Mouse (Mus musculus) layer of hippocampus, postnatal 14 days (tissue): ENCODE results near the gene Tmem104. TPM values are rescaled to one million over a fixed set of nuclear protein-coding genes. Genes with fewer than 3 reads are reported as not detected.
A peak's percentile ranks its signal among the peaks of the same experiment; 100 is the strongest.

Experiments used
- DNase-seq, 2 experiments: peaks; one replicate each; pipeline ENCODE4 v3.0.0; 2021 to 2022; ENCODE audit warnings: low spot score in 2 of 2, mixed read lengths in 1 of 2
- total RNA-seq, 2 experiments: library from RNA; stranded (reverse); gene quantifications; 2 replicates each; pipeline ENCODE4 v1.2.3; 2021

Gene Tmem104
- total RNA-seq, 2 experiments from 2014 or later: 15.0 to 21.2 TPM

DNA sequence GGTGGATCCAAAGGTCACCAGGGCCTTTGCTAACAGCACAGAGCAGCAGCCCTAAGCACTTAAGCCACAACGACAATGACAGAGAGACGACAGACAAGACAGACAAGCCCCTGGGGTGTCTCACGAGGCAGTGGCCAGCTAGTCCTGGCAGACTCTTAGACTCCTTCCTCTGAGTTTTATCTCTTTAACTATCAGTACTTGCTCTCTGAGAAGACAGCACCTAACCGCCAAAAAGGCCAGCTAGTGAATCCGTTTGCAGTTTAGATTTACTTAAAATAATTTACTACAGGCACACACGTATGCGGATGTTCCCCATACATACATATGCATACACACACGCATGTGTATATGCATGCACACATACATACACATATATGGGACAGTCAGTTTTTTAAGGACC, 10.3 kb downstream of the Tmem104 start:
- no peak for DNase-seq

DNA sequence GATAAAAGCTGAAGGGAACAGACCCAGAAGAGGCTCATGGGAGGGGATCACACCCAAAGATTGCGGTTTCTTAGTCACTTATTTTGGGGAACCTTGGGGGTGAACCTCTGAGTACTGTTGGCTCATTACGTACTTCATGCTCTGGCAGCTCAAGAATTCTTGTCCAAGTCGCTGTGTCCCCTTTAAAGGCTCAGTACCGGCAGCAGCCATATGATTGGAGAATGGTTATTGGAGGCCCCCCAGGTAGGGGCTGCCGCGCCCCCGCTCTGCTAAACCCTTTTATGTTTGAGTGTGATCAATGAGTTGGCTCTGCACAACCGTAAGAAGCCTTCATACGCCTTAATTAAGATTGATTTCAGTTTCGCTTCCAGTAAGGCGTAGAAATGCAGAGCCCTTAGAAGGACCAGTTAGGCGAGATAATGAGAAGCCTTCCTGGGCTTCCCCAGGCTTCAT, 11.7 kb downstream of the Tmem104 start:
- DNase-seq: no peak

DNA sequence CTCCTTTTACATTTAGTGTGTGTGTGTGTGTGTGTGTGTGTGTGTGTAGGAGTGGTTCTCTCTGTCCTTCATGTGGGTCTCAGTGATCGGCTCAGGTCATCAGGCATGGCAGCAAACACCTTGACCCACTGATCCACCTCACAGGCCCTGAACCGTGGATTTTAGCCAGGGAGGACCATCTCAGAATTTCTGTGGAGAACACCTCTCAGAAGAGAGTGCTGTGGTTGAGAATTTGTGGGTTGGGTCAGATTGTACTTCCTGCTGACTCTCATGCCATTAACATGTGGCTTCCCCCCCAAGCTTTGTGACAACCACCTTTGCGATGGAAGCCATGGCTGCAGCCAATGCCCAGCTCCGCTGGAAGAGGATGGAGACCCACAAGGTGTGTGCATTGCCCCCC, 13.2 kb downstream of the Tmem104 start:
- DNase-seq: no peak

DNA sequence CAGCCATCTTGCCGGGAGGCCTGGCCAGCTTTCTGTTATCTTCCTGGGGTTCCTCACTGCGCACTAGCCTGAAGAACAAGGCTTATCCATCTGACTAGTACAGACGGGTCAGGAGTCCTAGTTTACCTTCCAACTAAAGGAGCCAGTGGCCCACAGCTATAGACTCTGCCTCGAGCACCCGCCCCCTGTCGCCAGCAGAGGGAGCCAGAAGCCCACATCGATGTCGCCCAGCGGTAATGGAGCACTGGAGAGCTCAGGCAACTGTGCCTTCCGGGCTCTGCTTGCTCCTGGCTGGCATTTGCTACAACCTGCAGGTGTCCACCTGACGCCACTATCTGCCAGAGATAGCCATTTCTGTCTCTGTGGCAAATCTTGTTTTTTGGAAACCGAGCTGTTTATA, 15.0 kb downstream of the Tmem104 start:
- peak; percentile 80 to 87 for DNase-seq

DNA sequence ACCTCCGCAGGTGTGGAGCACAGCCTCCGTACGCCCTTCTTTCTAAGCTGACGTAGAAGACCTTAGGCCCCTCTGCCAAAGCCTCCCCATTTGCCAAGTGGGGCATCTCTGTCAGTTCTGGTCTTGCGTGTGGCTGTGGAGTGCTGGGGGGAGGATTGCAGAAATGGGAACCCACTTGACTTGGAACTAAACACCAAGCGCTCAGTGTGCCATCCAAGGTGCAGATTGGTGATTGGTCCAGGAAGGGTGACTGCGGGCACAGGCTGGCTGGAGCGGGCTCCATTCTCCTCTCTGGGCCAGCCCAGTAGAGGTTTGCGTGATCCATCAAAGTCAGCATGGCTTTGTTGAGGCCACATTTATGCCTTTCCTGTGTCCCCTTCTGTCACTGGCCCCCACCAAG, 15.5 kb downstream of the Tmem104 start:
- no peak for DNase-seq

DNA sequence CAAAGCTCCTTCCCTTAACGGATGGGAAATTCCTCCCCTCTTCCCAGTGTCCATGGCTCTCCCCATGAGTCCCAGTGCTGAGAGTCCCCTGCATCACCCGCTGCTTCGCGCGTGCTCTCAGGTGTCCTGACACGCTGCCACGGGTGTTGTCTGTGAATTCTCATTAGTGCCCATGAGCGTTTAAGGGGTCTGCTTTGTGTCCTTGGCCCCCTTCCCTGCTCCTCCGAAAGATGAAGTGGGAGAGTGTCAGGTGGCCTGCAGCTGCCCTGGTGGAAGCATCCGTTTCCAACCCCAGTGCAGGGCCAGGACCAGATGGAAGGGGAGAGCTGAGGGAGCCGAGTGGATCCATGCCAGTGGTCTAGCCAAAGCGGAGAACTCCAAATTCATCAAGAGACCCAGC, 20.8 kb downstream of the Tmem104 start:
- DNase-seq: no peak

DNA sequence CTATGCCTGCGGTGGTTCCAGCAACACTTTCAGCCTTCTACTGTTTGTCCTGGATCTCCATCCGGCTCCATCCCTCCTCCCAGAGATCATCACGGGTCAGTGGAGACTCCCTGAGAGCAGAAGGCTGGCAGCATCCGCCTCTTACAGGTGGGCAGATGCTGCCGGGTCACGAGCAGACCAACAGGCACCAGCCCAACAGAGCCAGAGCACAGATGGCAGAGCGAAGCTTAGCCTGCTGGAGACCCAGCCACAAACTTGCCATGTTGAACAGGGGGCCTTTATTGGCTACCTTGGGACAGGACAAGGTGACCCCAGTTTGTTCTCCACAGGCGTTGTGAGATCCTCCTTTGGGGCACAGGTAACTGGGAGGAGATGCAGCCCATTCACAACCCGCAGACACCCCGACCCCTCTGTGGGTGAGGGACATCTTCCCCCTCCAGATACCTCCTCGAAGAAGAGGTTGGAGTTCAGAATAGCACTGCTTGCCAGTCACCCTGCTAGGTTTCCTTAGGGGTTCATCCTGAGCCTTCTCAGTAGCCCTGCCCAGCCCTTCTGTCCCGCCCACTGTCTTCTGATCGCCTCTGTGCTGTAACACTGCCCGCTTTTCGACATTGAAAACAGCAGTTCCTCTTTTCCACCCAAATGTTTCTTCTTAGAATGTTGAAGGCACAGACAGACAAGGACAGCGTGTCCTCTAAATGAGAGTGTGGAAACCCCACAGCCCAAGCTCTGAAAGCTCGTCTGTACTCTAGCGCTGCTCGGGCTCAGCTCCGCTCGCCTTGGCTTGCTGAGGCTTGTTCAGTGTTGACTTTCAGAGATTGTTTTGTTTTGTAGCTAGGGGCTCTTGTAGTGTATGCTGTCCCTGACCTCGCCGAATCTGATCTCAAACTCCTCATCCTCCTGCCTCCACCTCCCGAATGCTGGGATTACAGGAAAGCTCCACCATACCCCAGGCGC, 21.8 kb downstream of the Tmem104 start:
- DNase-seq: no peak

DNA sequence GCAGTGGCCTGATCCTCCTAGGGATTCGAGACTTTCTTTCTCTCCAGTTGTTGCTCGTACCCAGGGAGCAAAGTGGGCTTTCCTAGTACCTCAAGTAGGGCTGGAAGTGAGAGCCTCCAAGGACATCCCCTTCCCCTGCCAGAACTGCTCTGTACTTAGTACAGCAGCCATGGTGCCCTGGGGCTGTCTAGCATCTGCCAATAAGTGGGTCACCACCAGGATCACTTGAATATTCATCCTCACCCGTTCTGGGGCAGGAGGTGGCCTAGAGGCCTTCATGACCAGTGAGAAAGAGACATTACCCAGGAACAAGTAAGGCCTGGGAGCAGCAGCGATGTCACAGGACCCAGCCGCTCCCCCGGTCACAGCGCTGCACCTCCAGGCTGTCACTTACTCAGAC, 22.7 kb downstream of the Tmem104 start:
- DNase-seq: no peak

DNA sequence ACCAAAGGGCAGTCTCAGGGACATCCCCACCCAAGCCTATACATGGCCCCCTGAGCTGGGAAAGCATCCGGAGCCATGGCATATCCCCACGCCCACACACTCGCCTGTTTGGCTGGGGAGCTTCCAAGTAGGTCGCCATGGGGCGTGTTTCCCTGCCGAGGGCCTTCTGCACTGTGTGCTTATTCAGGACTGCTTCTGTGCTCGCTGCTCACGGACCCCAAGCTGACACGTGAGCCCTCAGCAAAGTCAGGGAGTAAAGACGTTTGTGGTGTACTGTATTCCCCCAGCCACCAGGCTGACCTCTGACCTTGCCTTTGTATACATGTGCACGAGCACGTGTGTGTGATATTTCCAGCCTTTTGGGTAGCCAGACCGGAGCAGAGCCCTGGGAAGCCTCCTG, 24.8 kb downstream of the Tmem104 start:
- no peak for DNase-seq

DNA sequence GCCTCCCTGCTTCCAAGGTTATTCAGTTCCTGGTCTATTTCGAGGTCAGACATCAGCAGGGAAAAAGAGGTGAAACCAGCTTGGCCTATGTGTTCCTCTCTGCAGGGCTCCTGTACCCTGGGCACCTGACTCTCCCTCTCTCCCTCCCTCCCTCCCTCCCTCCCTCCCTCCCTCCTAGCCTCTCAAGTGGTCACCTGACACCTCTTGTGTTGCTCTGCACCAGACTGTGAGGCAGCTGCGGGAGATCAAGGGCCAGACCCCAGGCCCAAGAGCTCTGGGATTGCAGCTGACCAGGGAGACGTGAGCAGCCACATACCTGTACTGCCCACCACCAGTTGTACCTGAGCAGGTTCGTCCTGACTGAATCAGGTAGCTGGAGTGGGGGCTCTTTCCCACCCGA, 27.8 kb downstream of the Tmem104 start:
- DNase-seq: no peak

DNA sequence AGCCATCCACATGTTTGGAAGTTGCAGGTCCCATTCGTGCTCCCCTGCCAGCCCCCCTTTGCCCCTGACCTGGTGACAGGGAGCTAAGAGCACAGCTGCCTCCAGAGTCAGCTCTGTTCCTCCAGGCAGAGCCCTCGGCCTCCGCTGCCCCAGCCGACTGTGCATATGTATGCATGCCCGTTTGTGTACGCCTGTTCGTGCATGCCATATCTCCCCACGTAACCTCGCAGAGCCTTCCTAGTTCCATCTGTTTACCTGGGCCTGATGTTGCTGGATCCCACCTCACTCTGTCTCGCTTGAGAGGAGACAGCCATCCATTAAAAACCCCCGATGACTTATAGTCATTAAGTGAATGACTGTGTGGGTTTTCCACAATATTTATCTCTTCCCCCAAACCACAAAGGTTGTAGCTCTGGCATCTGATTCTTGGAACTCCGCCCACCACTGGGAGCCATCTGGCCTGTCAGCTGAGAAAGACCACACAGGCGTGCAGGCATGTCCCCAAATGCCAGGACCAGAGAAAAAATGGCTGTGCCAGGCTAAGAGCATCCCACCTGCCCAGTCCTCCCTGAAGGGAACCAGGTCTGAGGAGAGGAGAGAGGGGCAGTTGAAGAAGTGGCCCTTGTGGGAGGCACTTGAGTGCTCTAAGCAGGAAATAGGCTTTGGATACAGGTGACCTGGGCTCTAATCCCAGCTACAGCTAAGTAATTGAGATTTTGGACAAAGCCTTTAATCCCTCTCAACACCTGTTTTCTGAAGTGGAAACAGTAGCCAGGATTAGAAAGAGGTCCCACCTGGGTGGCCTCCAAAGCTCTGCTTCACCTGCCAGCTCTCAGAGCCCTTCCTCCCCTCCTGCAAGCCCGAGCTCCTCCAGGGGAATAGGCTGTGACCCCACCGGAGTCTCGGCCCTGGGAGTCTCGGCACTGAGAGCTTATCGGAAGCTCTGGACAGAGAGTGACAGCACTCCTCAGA, 30.4 kb downstream of the Tmem104 start:
- DNase-seq: peak in 1 of 2 experiments; percentile 51

DNA sequence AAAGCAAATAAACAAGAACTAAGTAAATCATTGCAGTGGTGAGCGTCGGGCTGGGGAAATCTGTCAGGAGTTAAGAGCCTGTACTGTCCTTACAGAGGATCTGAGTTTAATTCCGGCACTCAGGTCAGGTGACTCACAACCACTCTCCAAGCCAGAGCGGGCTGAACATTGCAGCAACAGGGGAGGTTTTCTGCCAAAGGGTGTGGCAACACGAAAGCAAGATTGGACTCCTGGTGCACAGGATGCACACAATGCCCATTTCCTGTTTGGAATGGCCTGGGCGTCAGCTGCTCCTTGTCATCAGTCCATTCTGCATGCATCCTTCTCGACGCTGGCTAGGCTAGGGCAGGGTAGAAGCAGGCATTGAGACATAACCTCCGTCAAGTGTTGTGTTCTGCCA, 32.0 kb downstream of the Tmem104 start:
- DNase-seq: no peak

DNA sequence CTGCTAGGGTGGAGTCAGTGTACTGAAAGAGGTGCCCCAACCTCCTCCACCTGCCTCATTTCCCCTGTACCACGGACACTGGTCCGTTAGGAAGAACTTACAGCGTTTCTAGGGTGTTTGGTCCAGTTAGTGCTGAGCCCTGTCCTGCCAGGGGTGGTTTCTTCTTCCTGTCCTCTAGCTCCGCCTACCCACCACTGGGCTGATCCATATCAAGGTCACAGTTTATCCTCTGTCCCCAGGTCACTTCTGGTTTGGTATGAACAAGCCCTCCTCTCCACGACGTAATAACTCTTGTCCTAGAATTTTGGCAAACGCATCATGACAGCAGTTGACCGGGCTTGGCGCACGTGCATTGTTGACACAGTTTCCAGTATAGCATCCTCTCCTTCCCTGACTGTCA, 32.4 kb downstream of the Tmem104 start:
- no peak for DNase-seq

DNA sequence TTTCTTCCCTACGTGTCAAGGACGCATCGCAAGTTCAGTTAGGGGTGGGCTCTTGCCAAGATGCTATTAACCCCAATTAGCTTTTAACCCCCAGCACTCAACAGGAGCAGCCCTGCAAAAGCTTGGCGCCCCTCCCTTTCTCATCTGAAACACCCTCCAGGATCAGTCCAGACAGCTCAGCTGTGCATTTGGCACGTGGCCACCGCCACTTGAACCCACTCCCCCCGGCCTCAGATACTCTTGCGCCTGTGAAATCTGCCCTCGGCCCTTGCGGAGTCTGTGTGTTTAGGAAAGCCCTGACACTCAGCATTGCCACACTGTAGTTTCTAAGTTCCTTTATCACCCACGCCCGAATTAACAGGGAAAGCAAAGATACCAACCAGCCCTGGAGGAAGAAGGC, 34.8 kb downstream of the Tmem104 start:
- no peak for DNase-seq

DNA sequence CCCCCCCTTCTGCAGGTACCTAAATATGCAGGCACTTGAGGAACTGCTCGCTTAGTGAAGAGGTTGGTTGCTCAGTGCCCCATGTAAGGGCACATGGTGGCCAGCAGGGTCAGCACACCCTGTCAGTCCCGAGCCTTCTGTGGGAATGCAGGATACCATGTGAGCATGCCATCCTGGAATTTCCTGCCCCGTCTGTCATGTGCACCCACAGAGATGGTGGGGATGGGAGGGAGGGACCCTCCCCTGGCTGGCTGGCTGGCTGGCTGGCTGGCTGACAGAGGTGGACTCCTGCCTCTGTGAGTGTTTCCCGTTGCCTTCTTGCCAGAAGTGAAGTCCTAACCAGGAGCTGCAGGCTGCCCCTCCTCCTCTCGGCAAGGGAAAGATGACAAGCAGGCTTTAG, 35.3 kb downstream of the Tmem104 start:
- no peak for DNase-seq

DNA sequence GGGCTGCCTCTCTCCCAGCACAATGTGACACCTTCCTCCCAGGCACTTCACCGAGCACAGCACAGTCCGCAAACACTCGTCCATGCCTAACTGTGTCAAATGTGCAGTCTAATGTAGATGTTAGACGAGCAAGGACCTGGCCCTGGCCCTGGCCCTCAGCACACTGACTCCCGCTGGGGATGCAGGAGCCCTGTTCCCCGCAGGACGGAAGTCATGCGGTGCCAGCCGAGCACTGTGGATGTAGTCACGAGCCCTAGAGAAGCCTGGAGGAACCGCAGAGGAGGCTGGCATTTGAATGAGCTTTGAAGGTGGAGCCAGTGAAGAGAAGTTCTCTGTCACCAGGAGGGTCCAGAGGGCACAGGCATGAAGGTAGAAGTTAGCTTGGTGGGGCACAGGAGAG, 36.2 kb downstream of the Tmem104 start:
- DNase-seq: no peak

DNA sequence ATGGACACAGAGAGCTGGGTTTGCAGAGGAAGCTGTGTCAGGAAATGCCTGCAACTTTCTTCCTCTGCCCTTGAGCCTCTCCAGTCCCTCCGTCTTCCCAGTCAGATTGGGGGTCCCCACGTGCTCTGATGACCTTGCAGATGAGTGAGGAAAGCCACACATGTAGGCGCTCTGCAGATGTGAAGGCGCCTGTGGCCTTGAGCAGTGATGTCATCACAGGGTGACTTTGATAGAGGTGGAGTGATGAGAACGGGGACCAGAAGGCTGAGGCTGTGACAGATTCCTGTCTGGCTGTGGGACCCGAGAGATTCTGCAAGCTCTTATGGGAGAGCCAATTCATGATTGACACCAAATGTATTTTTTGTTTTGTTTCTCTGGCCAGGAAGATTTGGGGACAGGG, 36.6 kb downstream of the Tmem104 start:
- DNase-seq: no peak

DNA sequence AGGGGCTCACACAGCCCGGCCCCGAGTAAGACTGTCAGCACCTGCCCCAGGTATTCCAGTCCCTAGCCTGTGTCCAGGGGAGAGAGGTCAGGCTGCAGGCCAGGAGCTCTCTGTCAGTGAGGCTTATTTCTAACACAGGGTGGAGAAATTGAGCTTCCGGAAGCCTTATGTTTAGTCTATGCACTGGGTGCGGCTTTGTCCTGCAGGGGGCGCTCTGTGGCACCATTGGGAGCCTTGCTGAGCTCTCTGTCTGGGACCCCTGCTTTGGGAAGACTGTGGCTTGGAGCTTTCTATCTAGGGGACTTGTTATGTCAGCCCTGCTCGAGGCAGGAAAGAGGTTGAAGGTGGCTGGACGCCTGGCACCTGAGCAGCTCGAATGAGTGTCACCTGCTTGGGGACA, 37.6 kb downstream of the Tmem104 start:
- DNase-seq: peak in 1 of 2 experiments; percentile 68

DNA sequence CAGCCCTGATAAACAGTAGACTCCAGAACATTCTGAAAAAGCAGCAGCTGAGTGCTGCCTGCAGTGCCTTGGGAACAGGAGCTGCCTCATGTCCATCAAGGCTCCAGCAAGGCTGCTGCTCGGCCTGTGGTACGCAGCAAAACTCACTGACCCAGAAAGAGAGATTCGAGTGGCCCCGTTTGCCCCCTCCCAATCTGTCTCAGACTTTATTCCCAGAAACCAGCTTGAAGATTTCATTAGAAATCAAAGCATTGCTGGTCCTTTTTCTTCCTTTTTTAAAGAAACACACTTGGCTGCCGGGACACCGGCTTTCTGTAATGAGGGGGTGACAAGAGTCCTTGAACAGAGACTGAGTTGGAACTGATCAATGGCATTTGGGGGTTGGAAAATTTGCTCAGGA, 38.0 kb downstream of the Tmem104 start:
- peak in 1 of 2 experiments; percentile 53 for DNase-seq

DNA sequence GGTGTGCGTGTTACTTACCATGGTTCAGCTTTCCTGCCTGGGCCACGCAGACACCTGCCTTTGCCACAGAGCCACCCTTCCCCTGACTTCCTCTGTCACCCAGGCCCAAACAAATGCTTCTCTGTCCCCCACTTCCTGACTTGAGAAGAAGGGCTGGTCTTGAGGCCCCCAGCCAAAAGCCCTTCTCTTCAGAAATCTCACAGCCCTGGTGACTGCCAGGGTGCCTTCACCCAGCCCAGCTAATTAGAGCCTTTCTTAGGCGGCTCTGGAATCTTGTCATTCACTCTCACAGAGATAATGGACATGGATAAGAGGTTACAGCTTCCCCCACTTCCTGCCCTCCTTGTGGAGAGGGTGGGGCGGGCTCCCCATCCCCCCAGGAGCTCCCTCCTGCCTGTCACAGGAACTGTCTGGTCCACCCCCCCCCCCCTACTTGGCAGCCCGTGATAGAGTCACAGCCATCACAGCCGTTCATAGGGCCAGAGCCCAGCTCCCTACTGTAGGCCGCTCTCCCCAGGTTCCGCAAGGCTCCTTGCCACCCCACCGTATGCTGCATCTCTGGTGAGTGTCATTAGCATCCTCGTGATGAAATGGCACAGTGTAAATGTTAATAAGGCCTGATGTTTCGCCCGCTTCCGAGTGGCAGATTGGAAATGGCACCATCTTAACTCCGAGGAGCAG, 39.7 kb downstream of the Tmem104 start:
- DNase-seq: peak in 1 of 2 experiments; percentile 55

DNA sequence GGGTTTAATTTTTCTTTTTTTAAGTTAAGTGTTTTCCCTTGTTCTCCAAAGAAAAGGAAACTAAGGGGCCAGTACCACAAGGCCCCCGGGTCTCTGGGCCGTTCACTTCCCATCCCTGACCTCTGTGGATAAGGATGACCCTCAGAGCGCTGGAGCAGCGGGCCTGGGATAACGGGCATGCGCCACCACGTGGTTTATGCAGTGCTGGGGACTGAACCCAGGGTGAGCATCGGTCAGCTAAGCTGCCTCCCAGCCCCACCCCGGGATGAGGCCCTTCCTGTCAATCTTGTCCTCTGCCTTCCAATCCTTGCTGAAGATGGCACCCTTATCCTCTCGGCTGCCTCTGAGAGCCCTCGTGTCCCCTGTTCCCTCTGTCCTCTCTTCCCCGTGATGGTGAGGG, 40.4 kb downstream of the Tmem104 start:
- no peak for DNase-seq
